Comparison of ENCODE assay signal across 16 mouse cellular contexts in genomic region chr12:101023143-101023542, GRCm38 (mm10). TPM values are rescaled to one million over a fixed set of nuclear protein-coding genes. Genes with fewer than 3 reads are reported as not detected.
DNase-seq lines count a peak whose midpoint lies in the region; ATAC-seq and TF ChIP-seq lines count a peak whose summit lies in the region.
"Had no signal": no experiment of that assay in that cellular context is flagged by ENCODE, and none has a peak within 500 bp of the region (broad histone marks: within the 10 kb centered on the region; RNA-seq: fewer than 3 reads in every experiment).

No protein-coding gene starts in this region.

- H3K4me1 ChIP-seq in liver, postnatal 0 days (ENCODE audit: insufficient read depth) = peaks cover 50% of the 10 kb centered on the region

- ATAC-seq in liver, postnatal 0 days = no peak
- no peak for ATAC-seq in frontal cortex, adult (ENCODE audit: low TSS enrichment)

- no peak overlapping the region for H3K9ac ChIP-seq in liver, postnatal 0 days (replicated peaks)
- H3K9ac ChIP-seq: heart, embryonic 13.5 days; liver, embryonic 13.5 days had no signal

- no peak overlapping the region for H3K27ac ChIP-seq in liver, postnatal 0 days (ENCODE audit: low read depth)
- H3K27ac ChIP-seq: heart, embryonic 13.5 days; kidney, postnatal 0 days; liver, embryonic 13.5 days had no signal

- no peak for TF ChIP-seq CTCF in liver, postnatal 0 days (IDR thresholded peaks at IDR 0.05; ENCODE audit: low read depth)

- 84% methylated on average over 11 of the region's 11 CpGs for WGBS in liver, postnatal 0 days (ENCODE audit: insufficient replicate concordance)

- peak; percentile 4 for DNase-seq in gastrocnemius, postnatal 25 days
- no peak for DNase-seq in gastrocnemius, adult 8-10 months (ENCODE audit: low spot score in 2 of 2)
- DNase-seq in liver = peak; percentile 2
- no peak for DNase-seq in liver, postnatal 0 days
- DNase-seq in urinary bladder, adult 2 months (ENCODE audit: low spot score) = peak; percentile 11
- no peak for DNase-seq in urinary bladder, postnatal 10 days (ENCODE audit: low spot score)
- no peak for DNase-seq in T-cell, adult 2 months (ENCODE audit: low spot score)
- DNase-seq: adrenal gland, adult 2 months; cerebellum, adult 9-10 months; gastrocnemius, postnatal 10 days; layer of hippocampus, adult 9-11 months; liver, embryonic 13.5 days; right cerebral cortex, postnatal 25 days had no signal

- TF ChIP-seq EP300 in liver, postnatal 0 days (IDR thresholded peaks at IDR 0.05; ENCODE audit: low read depth) = no peak

- H3K27me3 ChIP-seq in liver, postnatal 0 days (ENCODE audit: insufficient read depth, low read length) = no peaks in the 10 kb centered on the region
- H3K27me3 ChIP-seq: liver, embryonic 13.5 days had no signal

- no peak overlapping the region for H3K4me2 ChIP-seq in liver, postnatal 0 days (ENCODE audit: low read depth, low read length)
- H3K4me2 ChIP-seq: heart, embryonic 13.5 days; liver, embryonic 13.5 days had no signal

- H3K4me3 ChIP-seq in liver, postnatal 0 days (ENCODE audit: low read depth, low read length) = no peak overlapping the region
- H3K4me3 ChIP-seq: heart, embryonic 13.5 days; liver, embryonic 13.5 days had no signal

- peaks cover 5% of the 10 kb centered on the region; the same call in 1 of the 2 replicates for H3K36me3 ChIP-seq in liver, postnatal 0 days (replicated peaks; ENCODE audit: insufficient read depth, low read length)
- H3K36me3 ChIP-seq: heart, embryonic 13.5 days had no signal

- H3K9me3 ChIP-seq in liver, postnatal 0 days (ENCODE audit: low read length) = no peaks in the 10 kb centered on the region
- H3K9me3 ChIP-seq: heart, embryonic 13.5 days; liver, embryonic 13.5 days had no signal

RNA-seq across cellular contexts. Expression of gene Ccdc88c, which starts 5.7 kb away (rescaled TPM):
- 10 to 100 TPM; 25.1 to 32.3 TPM for total RNA-seq in gastrocnemius, postnatal 25 days (2021)
- 10 to 100 TPM; 32.5 to 47.7 (median 37.3) TPM for total RNA-seq in gastrocnemius, adult 8-10 months (2022)
- 3.6 and 4.2 TPM in 2 replicates for polyA plus RNA-seq in liver, postnatal 0 days (2015; fragmentation: Nextera tagmentation; extraction: Ambion mirVana)
- polyA plus RNA-seq in urinary bladder, adult 2 months (2012; rRNA removed) = 14.3 and 23.3 TPM in 2 replicates

Comparison
In these comparisons a context has a peak if more than half of its experiments do, and no peak if none do; other contexts are left out.
1. DNase-seq: peak in gastrocnemius, postnatal 25 days (single experiment), liver (single experiment) and urinary bladder, adult 2 months (single experiment); none in gastrocnemius, adult 8-10 months (0 of 2), liver, postnatal 0 days (single experiment), urinary bladder, postnatal 10 days (single experiment) and T-cell, adult 2 months (single experiment).